In genomic region chr13:43698506-43698905, GRCm38 (mm10) we compare ENCODE assay signal across 25 mouse cellular contexts.
DNase-seq lines count a peak whose midpoint lies in the region; ATAC-seq lines count a peak whose summit lies in the region.
"Had no signal": no experiment of that assay in that cellular context is flagged by ENCODE, and none has a peak within 500 bp of the region (broad histone marks: within the 10 kb centered on the region; RNA-seq: fewer than 3 reads in every experiment).

No protein-coding gene starts in this region.

- H3K4me3 ChIP-seq in kidney, embryonic 14.5 days (ENCODE audit: low read length), result no peak overlapping the region
- H3K4me3 ChIP-seq: embryonic facial prominence, embryonic 13.5 days; intestine, embryonic 15.5 days; limb, embryonic 12.5 days; liver, embryonic 15.5 days; midbrain, embryonic 15.5 days had no signal

- H3K27ac ChIP-seq in kidney, embryonic 14.5 days (ENCODE audit: low read depth, low read length), result no peak overlapping the region
- H3K27ac ChIP-seq: embryonic facial prominence, embryonic 13.5 days; hindbrain, postnatal 0 days; intestine, embryonic 15.5 days; limb, embryonic 12.5 days; liver, embryonic 15.5 days; midbrain, embryonic 15.5 days had no signal

- H3K27me3 ChIP-seq in kidney, embryonic 14.5 days (ENCODE audit: control insufficient read depth, insufficient read depth, low read length), result no peaks in the 10 kb centered on the region
- H3K27me3 ChIP-seq: embryonic facial prominence, embryonic 13.5 days; intestine, embryonic 15.5 days; limb, embryonic 12.5 days; liver, embryonic 15.5 days; midbrain, embryonic 15.5 days had no signal

- H3K36me3 ChIP-seq in kidney, embryonic 14.5 days (ENCODE audit: control insufficient read depth, insufficient read depth, low read length), result no peaks in the 10 kb centered on the region
- H3K36me3 ChIP-seq: embryonic facial prominence, embryonic 13.5 days; intestine, embryonic 15.5 days; limb, embryonic 12.5 days; liver, embryonic 15.5 days; midbrain, embryonic 15.5 days had no signal

- ATAC-seq in kidney, embryonic 14.5 days (ENCODE audit: low FRiP score, low TSS enrichment), result 0 out of 2 replicates have a peak, but pooled peaks have one; percentile 7
- no peak for ATAC-seq in erythroid progenitor cell, adult 5-6 weeks (replicated peaks; ENCODE audit: low FRiP score, poor library complexity, severe bottlenecking)
- ATAC-seq: CD4-positive, CD25-positive, alpha-beta regulatory T cell, adult 4 months; forebrain, embryonic 16.5 days; hindbrain, postnatal 0 days; intestine, embryonic 15.5 days; midbrain, embryonic 15.5 days had no signal

- no peak for DNase-seq in kidney, adult 11 months
- peak; percentile 96 for DNase-seq in brain, adult 2 months (ENCODE audit: low read depth, low spot score)
- DNase-seq in cerebellum, adult 11-12 months, result peak; percentile 91
- DNase-seq in cerebellum, adult 9-11 months, result peak; percentile 93
- DNase-seq in embryo, embryonic 11 days, result no peak
- DNase-seq in adrenal gland, postnatal 14 days, result no peak
- DNase-seq: adrenal gland, postnatal 25 days; gastrocnemius, postnatal 10 days; kidney, adult 9 months; kidney, postnatal 25 days; lung, embryonic 14.5 days; lung, postnatal 14 days; right cerebral cortex, postnatal 4 days; thymus, adult 2 months; thymus, postnatal 36 days had no signal

- peaks cover 12% of the 10 kb centered on the region; the same call in 1 of the 2 replicates for H3K4me1 ChIP-seq in kidney, embryonic 14.5 days (ENCODE audit: control insufficient read depth, insufficient read depth, low read length)
- H3K4me1 ChIP-seq: intestine, embryonic 15.5 days; liver, embryonic 15.5 days; midbrain, embryonic 15.5 days had no signal

- no peak overlapping the region for H3K9ac ChIP-seq in kidney, embryonic 14.5 days (ENCODE audit: low read depth, low read length)
- H3K9ac ChIP-seq: embryonic facial prominence, embryonic 13.5 days; intestine, embryonic 15.5 days; limb, embryonic 12.5 days; liver, embryonic 15.5 days; lung, embryonic 14.5 days; midbrain, embryonic 15.5 days had no signal

- H3K9me3 ChIP-seq in kidney, embryonic 14.5 days (ENCODE audit: control insufficient read depth, low read length), result no peaks in the 10 kb centered on the region
- H3K9me3 ChIP-seq: embryonic facial prominence, embryonic 13.5 days; intestine, embryonic 15.5 days; limb, embryonic 12.5 days; liver, embryonic 15.5 days; midbrain, embryonic 15.5 days had no signal

- WGBS in kidney, embryonic 14.5 days, result 45% methylated on average over 7 of the region's 7 CpGs

- H3K4me2 ChIP-seq in kidney, embryonic 14.5 days (replicated peaks; ENCODE audit: low read depth, low read length), result no peak overlapping the region
- H3K4me2 ChIP-seq: embryonic facial prominence, embryonic 13.5 days; intestine, embryonic 15.5 days; limb, embryonic 12.5 days; liver, embryonic 15.5 days; lung, embryonic 14.5 days; midbrain, embryonic 15.5 days had no signal

Comparison
In these comparisons a context has a peak if more than half of its experiments do, and no peak if none do; other contexts are left out.
1. DNase-seq: peak in brain, adult 2 months (single experiment), cerebellum, adult 11-12 months (single experiment) and cerebellum, adult 9-11 months (single experiment); none in kidney, adult 11 months (single experiment), embryo, embryonic 11 days (single experiment) and adrenal gland, postnatal 14 days (single experiment).